Mouse (Mus musculus): ENCODE measurements around the gene AC131692.1.

- TF ChIP-seq EP300 (IDR thresholded peaks at IDR 0.05; ENCODE audit: low read depth in 1 of 2, low read length in 2 of 2) (no peak), E2F4 (IDR thresholded peaks at IDR 0.05; ENCODE audit: borderline replicate concordance, low read depth, low read length) (no peak)
These were observed 31.8 kb upstream of the AC131692.1 start for GRCm38 (mm10) chr19:6062418-6062817.
